Mouse (Mus musculus): Measurements from ENCODE around the gene Aldoart2.

DNA sequence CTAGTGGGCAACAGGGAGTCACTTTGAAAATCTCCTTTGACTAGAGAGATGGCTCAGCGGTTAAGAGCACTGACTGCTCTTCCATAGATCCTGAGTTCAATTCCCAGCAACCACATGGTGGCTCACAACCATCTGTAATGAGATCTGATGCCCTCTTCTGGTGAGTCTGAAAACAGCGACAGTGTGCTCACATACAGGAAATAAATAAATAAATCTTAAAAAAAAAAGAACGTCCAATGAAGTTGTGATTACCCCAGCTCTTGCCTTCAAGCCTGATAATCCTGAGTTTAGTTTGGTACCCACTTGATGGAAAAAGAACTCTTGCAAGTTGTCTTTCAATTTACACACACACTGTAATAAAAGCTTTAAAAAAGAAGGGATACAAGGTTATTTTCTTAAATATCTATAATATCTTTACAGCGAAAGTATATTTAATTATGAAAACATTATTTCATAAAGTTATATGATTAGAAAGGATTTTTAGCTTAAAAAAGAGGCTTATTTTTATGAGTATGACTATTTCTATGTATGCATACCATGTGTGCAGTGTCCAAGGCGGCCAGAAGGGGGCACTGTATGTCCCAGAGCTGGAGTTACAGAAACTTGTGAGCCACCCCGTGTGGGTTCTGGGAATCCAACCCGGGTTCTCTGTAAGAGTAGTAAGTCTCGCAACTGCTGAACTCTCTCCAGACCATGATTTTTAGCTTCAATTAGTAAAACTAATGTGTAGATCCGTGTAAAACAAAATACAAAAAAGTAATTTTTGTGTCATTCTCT, 664 bp upstream of the Aldoart2 start:
- peak; percentile 34 for TF ChIP-seq CTCF (IDR thresholded peaks at IDR 0.05; ENCODE audit: low read depth)
- no peak for TF ChIP-seq EP300 (IDR thresholded peaks at IDR 0.05; ENCODE audit: low read depth)
